ENCODE assay signal across 8 mouse cellular contexts in the genomic region with DNA sequence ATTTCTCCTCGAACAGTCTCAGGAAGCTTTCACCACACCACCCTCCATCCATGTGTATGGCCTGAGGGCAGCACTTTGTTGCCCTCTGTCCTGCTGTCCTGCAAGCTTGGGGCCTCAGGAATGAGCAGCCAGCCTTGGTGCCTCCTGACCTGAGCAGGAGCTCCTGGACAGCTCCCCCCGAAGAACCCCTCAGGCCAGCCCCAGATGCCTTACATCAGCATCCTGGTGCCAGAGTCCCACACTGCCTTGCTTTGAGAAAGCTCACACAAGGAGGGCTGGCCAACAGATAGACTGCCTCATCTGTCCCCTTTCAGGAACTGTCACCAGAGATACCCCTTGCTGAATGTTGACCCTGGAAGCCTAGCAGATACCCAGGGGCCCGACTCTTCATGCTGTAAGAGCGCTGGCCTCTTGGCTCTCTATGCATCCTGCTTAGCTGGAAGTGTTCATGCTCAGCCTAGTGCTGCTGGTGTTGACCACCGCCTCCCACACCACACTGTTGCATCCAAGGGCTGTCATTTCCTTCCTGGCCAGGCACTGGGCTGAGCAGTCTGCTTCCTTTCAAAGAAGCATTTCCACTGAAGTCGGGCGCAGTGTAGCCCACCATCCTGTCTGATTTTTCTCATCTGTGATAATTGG.
DNase-seq lines count a peak whose midpoint lies in the region.

No protein-coding gene starts in this region.

- DNase-seq in embryo, embryonic 11 days = peak; percentile 35
- no peak for DNase-seq in embryo, embryonic 10.5 days (ENCODE audit: low spot score)
- DNase-seq in heart, postnatal 10 days = peak; percentile 68 to 69
- peak; percentile 50 for DNase-seq in limb, embryonic 10.5 days (ENCODE audit: low spot score)
- peak; percentile 63 to 78 for DNase-seq in lung, postnatal 4 days
- no peak for DNase-seq in right cerebral cortex, postnatal 14 days
- DNase-seq in testis, postnatal 10 days (ENCODE audit: low spot score) = no peak
- no peak for DNase-seq in adrenal gland, adult 8-10 months

- no peak overlapping the region for H3K4me3 ChIP-seq in limb, embryonic 10.5 days

- H3K27me3 ChIP-seq in limb, embryonic 10.5 days (ENCODE audit: low read depth, poor library complexity, severe bottlenecking) = no peaks in the 10 kb centered on the region

- intact Hi-C loops in heart, postnatal 10 days (cut with DNase I) = no loop called here

- WGBS in limb, embryonic 10.5 days = 44% methylated on average over 7 of the region's 7 CpGs

- peak overlapping the region; percentile 72 for H3K27ac ChIP-seq in limb, embryonic 10.5 days

- H3K36me3 ChIP-seq in limb, embryonic 10.5 days = no peaks in the 10 kb centered on the region

- peaks cover 73% of the 10 kb centered on the region for H3K4me1 ChIP-seq in limb, embryonic 10.5 days

- H3K9me3 ChIP-seq in limb, embryonic 10.5 days (replicated peaks) = no peaks in the 10 kb centered on the region

Comparison
In these comparisons a context has a peak if more than half of its experiments do, and no peak if none do; other contexts are left out.
1. DNase-seq: peak in embryo, embryonic 11 days (single experiment), heart, postnatal 10 days (2 of 2), limb, embryonic 10.5 days (single experiment) and lung, postnatal 4 days (2 of 2); none in embryo, embryonic 10.5 days (single experiment), right cerebral cortex, postnatal 14 days (single experiment), testis, postnatal 10 days (single experiment) and adrenal gland, adult 8-10 months (single experiment).